Mouse (Mus musculus): Measurements from ENCODE around the gene Slc6a8.

Gene Slc6a8

DNA sequence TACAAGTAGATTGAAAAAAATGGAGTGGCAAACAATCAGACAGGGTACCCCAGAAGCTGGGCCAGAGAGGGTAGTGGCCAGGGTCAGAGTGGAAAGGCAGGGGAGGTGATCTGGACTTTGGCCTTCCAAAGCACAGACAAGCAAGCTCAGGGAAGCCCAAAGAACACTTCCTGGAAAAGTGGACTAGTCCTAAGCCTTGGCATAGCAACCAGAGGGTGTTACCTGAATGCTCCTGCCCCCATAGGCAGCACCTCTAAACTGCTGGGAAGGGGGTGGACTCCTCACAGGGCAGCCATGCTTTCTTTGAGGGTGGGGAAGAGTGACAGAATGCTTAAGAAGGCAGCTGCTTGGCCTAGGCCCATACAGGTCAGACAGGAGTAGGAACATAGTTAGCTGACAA is 12.0 kb downstream of the Slc6a8 start:
- DNase-seq (ENCODE audit: low read depth, low spot score): no peak

DNA sequence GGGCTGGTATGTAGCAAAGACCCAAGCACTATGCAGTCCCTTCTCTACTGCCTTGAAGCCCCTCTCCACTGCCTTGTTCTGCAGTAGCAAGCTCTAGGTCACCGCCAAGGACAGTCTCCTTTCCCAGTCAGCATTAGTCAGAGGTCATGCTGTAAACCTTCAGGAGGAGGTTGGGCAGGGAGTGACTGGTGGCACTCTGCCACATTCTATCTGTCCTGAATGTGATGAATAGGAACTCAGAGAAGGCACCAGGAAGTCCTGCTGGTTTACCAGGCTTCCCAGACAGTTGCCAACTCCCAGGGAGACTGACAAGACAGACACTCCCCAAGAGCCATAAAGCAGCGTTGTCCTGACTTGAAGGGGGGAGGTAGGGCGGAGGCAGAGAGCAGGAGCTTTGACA is 12.7 kb downstream of the Slc6a8 start:
- DNase-seq (ENCODE audit: low read depth, low spot score): no peak

DNA sequence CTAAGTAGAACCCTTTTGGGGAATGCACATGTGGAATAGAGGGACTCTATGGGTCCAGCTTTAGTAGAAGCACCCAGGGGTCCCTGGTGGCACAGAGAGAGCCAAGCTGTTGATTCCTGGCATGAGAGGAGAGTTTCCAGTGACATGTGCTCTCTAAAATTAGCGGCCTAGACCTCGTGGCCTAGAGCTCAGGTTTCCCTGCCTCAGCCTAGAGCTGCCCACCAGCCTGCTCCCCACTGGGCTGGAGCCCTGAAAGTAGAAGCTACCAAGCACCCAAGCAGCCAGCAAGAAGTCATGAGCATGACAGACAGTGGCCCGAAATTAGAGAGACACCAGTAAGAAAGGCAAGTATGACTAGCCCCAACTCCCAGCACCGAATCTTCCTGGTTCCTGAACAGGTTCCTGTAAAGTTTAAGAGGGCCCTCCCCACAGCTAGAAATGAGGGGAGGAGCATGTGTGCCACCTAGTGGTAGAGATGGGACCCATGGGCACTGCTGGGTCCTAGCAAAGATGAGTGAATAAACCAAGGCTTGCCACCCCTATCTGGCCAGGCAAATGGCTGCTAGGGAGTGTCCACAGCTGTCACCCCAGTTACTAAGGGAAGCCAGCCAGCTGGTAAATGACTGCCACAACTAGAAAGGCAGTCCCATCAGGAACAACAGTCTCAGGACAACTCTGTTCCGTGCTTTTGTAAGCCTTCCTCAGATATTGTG is 18.1 kb downstream of the Slc6a8 start:
- DNase-seq (ENCODE audit: low read depth, low spot score): no peak

DNA sequence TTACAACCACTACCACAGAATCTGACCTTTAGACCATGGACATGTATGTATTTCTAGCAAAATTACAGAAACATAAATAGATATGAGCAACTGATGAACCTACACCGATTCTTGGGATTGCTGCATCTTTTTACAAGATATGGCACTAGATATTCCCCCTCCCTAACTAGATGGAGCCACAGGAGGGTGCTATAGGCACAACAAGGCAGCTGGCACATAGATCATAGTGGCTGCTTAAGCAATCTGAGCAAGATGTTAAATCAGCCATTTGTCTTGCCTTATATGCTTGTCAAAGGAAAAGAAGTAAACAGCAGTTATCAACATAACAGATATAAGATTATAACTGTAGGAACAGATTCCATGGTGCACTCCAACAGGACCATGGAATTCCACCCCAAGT is 27.5 kb downstream of the Slc6a8 start:
- DNase-seq (ENCODE audit: low read depth, low spot score): no peak

DNA sequence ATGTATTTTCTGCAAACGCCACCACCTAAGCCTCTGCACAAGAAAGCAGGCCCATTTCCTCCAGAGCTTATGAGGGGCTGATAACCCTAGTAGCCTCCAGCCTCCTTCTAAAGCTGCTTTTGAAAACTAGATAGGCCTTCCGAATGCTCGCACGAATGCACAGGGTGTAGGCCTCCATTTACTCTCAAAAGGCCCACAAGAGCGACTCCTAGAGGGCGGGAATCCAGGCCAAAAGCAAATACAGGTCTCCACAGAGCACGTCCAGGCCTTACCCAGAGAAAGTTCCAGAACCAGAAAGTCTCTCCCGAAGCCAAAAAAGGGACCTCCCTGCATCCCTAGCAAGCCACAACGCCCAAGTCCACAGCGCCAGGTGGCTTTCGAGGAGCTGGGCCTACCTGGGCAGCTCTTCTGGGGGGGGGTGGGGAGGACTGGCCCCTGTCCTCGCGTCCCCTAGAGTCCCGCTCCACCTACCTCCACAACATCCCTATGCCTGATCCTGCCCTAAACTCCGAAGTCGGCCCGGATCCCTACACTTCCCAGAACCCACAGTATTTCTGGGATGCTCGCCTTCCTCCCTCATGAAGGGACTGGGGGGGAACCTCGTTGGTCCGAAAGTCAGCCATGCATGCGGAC is 42.6 kb downstream of the Slc6a8 start:
- no peak for DNase-seq (ENCODE audit: low read depth, low spot score)

DNA sequence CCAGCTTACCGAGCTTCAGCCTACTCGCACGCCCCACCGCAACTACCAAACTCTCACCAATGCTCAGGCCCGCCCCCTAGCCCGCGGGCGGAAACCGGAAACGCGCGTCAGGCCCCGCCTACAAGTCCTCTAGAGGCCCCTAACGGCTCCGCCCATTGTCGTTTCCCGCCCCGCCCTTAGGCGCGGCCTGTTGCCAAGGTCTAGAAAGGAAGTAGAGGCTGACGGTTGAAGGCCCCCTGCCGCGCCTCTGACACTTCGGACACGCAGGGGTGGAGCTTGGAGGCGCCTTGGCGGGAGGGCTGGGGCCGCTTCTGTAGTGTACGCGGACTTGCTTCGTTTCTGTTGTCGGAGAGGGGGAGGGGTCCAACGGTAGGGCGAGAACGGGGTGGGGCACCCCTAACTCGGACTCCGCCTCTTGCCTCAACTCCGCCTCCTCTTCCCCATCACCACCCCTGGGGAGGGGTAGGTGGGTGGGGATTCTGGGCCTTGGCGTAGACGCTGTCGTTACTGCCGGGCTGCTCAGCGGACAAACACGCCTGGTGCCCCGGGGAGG is 43.2 kb downstream of the Slc6a8 start, which contains the start of the genes Bcap31 and Abcd1:
Gene Bcap31 (minus strand): TSS at position 67 of the 553 bp plus-strand sequence.
Gene Abcd1 (plus strand): TSS at position 489 of the 553 bp plus-strand sequence.
- DNase-seq (ENCODE audit: low read depth, low spot score): peak; percentile 78

DNA sequence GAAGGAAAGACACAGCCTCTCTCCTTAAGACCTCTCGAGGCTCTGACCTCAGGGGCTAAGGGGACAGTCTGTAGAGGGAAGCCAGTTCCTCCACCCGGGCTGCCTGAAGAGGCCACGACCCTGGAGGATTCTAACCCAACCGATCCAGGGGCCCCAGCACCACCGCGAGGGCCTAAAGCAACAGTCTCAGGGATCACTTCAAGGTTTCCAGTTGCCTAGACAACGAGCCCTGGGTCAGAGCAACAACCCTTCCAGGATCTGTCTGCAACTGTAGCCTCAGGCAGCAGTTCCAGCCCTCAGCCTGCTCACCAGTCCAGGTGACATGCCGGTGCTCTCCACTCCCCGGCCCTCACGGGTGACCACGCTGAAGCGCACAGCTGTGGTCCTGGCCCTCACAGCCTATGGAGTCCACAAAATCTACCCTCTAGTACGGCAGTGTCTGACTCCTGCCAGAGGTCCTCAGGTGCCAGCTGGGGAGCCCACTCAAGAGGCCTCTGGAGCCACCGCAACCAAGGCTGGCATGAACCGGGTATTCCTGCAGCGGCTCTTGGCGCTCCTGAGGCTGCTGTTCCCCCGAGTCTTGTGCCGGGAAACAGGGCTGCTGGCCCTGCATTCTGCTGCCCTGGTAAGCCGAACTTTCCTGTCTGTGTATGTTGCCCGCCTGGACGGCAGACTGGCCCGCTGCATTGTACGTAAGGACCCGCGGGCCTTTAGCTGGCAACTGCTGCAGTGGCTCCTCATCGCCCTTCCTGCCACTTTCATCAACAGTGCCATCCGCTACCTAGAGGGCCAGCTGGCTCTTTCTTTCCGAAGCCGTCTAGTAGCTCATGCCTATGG is 44.0 kb downstream of the Slc6a8 start:
- no peak for DNase-seq (ENCODE audit: low read depth, low spot score)

DNA sequence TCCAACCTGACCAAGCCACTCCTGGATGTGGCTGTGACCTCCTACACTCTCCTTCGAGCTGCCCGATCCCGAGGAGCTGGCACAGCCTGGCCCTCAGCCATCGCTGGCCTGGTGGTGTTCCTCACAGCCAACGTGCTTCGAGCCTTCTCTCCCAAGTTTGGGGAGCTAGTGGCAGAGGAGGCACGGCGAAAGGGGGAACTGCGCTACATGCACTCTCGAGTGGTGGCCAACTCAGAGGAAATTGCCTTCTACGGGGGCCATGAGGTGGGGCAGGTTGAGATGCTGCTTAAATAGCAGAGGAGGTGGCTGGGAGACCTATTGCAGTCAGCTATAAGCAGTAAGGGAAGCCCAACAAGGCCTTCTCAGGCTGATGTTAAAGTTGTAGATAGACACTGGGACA is 44.7 kb downstream of the Slc6a8 start:
- no peak for DNase-seq (ENCODE audit: low read depth, low spot score)

DNA sequence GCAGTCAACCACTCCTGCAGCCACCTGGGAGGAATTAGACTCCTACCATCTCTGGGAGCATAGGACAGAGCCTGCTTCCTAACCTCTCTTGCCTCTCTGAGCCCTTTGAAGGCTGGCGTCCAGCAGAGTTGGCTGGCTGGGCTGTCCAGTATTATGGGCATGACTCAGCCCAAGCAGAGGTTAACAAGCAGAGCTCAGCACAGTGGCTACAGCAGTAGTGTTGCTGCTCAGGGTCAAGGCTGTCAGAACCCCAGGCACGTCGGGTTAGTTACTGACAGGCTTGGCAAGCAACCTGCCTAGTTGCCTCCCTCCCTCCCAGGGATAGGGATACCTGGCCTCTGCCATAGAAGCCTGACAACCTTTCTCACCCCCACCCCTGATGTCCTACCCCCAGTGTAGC is 45.3 kb downstream of the Slc6a8 start:
- no peak for DNase-seq (ENCODE audit: low read depth, low spot score)

DNA sequence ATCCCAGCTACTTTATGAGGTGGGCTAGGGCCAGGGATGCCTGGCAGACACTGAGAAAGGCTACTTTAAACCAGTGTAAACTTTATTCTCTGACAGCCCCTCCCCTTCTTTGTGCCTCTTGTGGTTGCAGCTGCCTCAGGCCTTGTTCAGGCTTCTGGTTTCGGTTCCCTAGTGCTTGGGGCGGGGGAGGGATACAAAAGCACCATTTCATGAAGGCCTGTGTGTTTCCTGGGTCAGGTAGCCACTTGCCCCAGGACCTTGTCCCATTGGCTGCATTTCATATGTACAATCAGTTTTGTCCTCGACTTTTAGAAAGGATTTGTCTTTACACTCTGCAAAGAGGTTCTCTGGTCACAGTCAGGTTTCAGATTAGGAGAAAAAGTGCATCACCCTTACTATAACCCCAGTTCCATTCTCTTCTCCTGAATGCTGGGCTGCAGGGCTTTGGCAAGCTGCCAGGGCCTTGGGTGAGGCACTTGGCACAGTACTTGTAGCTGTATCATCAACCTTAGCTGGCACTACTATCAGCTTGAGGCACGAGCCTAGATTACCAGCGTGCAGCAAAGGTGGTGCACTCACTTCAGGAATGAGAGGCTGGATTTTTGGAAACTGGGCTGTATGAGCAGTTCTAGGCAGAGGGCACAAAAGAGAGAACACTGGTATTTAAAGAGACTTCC is 45.9 kb downstream of the Slc6a8 start:
- DNase-seq (ENCODE audit: low read depth, low spot score): no peak

DNA sequence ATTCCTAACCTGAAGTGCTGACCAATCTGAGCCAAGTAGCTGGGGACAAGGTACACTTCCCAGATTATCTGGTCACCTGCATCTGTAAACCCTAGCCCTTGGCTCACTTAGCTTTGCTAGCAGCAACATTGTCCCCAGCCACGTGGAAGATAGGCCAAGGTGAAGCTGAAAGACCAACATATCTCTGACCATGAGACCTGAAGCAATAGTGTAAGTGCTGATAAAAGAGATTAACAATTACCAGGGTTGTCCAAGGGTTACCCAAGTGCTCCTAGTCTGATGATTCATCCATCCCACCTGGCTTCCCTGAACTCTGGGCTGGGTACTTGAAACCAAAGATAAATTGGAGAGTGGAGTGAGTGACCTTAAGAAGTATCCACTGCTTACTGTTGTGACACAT is 58.0 kb downstream of the Slc6a8 start:
- no peak for DNase-seq (ENCODE audit: low read depth, low spot score)

Measured in brain, embryonic 18.5 days (tissue).